Mouse (Mus musculus): ENCODE results near the gene Agap2.

DNA sequence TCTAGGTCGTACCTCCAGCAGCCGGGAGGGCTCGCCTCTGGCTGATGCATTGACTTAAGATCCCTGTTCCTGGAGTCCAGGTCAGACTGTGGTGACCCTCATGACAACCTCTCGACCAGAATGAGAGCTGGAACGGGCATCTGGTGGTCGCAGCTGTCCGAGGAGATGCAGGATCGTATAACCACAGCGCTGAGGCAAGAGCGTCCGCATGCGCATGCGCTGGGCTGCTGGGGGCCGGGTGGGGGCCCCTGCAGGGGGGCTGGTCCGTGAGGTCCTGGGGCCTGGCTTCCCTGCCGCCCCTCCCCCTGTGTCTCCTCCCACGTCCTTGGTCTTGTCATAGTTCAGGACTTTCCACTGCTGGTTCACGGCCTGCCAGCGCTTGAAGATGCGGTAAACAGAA is 18.6 kb upstream of the Agap2 start:
- TF ChIP-seq POLR2A (IDR thresholded peaks at IDR 0.05; ENCODE audit: borderline replicate concordance, low read depth, low read length): no peak
- no peak for TF ChIP-seq CTCF (IDR thresholded peaks at IDR 0.05; ENCODE audit: low read depth, low read length)

Data from bone marrow macrophage, adult 2 months (primary cell).